Mouse (Mus musculus) thymus, adult 2 months (tissue): ENCODE data around the gene Med26.

ENCODE experiments used
- CTCF ChIP-seq: fragments of 200-500 bp; IDR thresholded peaks from 2 replicates; pipeline ENCODE4 v1.5.1; 2012; ENCODE audit warnings: mild to moderate bottlenecking, control low read depth, low read length, moderate library complexity, borderline replicate concordance; ENCODE audit not compliant: control insufficient read depth, poor library complexity, insufficient read depth; ENCODE audit errors: extremely low read depth
- POLR2A ChIP-seq: fragments of 200-500 bp; IDR thresholded peaks from 2 replicates; pipeline ENCODE4 v1.6.1; 2012; ENCODE audit warnings: mild to moderate bottlenecking, low read length, control low read depth, moderate library complexity; ENCODE audit not compliant: control insufficient read depth, poor library complexity, insufficient read depth; ENCODE audit errors: extremely low read depth

DNA sequence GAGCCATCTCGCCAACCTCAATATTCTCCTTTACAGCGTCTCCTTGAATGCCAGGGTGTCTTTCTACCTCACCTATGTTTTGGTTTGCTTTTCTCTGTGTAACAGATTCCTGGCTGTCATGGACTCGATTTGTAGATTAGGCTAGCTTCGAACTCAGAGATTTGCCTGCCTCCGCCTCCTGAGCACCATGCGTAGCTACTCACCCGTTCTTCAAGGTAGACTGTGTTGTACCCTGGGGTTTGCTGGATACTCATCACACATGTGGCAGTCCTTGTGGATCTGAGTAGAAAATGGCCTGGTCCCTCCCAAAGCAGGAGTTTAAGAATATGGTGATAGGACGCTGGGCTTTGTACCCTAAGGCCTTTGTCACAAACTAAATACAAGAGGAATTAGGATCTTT, 54.7 kb downstream of the Med26 start:
- TF ChIP-seq CTCF, result no peak
- no peak for TF ChIP-seq POLR2A
